Mouse (Mus musculus): Measurements from ENCODE around the gene Ccsap. TPM values are rescaled to one million over a fixed set of nuclear protein-coding genes. Genes with fewer than 3 reads are reported as not detected.

The Ccsap gene
- total RNA-seq (2012; rRNA removed), result 4.4 and 5.0 TPM in 2 replicates
- total RNA-seq (2014; rRNA removed), result 4.2 and 5.4 TPM in 2 replicates
- polyA plus RNA-seq (2012; ENCODE audit: insufficient read length, low read depth), result 5.2 and 6.2 TPM in 2 replicates

- H3K27ac ChIP-seq (ENCODE audit: insufficient read depth, low read depth), result peak within 1 kb of the TSS; percentile 33
- H3K9me3 ChIP-seq (replicated peaks; ENCODE audit: low read length), result peaks cover 4% of the 10 kb centered on the region
- H3K9ac ChIP-seq (ENCODE audit: insufficient read depth, low read depth), result peak within 1 kb of the TSS; percentile 56
- peaks cover 42% of the 10 kb centered on the region for H3K27me3 ChIP-seq (replicated peaks)
- in situ Hi-C loops (cut with MboI; ENCODE audit: low pct_ligation_motif_present, low pct_unique_long_range_greater_than_20kb, low sequenced_read_pairs), result no loop called here
- H3K4me1 ChIP-seq (ENCODE audit: control insufficient read depth in 1 of 2, insufficient read depth in 2 of 2), result peaks cover 4 to 15% of the 10 kb centered on the region in 2 experiments
- TF ChIP-seq RCOR1 (conservative IDR thresholded peaks at IDR 0.05; ENCODE audit: low read depth, low read length), result no peak
- TF ChIP-seq IRF4 (IDR thresholded peaks at IDR 0.05; ENCODE audit: low read depth, low read length), result 0 out of 2 replicates have a peak, but pooled peaks have one; percentile 4
- dilution Hi-C loops (cut with MboI; ENCODE audit: extremely low pct_ligation_motif_present, extremely low pct_unique_long_range_greater_than_20kb, low sequenced_read_pairs), result no loop called here
- DNase-seq (ENCODE audit: extremely low read depth), result no peak
- peak within 1 kb of the TSS; percentile 85 to 94 (median 88) for H3K4me3 ChIP-seq (replicated peaks in 1 of 3; ENCODE audit: low read depth in 2 of 3, low read length in 2 of 3, poor library complexity in 1 of 3)
- peaks cover 4% of the 10 kb centered on the region for H3K79me2 ChIP-seq (replicated peaks; ENCODE audit: control insufficient read depth, extremely low read depth, insufficient read depth, poor library complexity, severe bottlenecking)
- H3K4me2 ChIP-seq (ENCODE audit: insufficient read depth, low read depth, poor library complexity, severe bottlenecking), result peak within 1 kb of the TSS; percentile 93
- peaks cover 0 to 4% of the 10 kb centered on the region in 2 experiments for H3K36me3 ChIP-seq (replicated peaks in 1 of 2; ENCODE audit: control insufficient read depth in 1 of 2, insufficient read depth in 1 of 2, low read length in 1 of 2)
Observed at GRCm38 (mm10) chr8:123859648-123860259, at the start of gene Ccsap. Ccsap (minus strand) TSS chr8:123860209.

- in situ Hi-C loops (cut with MboI; ENCODE audit: low pct_ligation_motif_present, low pct_unique_long_range_greater_than_20kb, low sequenced_read_pairs) (no loop called here), dilution Hi-C loops (cut with MboI; ENCODE audit: extremely low pct_ligation_motif_present, extremely low pct_unique_long_range_greater_than_20kb, low sequenced_read_pairs) (no loop called here)
- H3K27me3 ChIP-seq (replicated peaks), result no peaks in the 10 kb centered on the region
- no peak overlapping the region for H3K4me3 ChIP-seq (replicated peaks in 1 of 3; ENCODE audit: low read depth in 2 of 3, low read length in 2 of 3, poor library complexity in 1 of 3)
- DNase-seq (ENCODE audit: extremely low read depth), result no peak
- H3K9ac ChIP-seq (ENCODE audit: insufficient read depth, low read depth), result no peak overlapping the region
- TF ChIP-seq MAFK (IDR thresholded peaks at IDR 0.05; ENCODE audit: insufficient replicate concordance, low read length) (no peak), NRF1 (IDR thresholded peaks at IDR 0.05; ENCODE audit: low read depth, low read length) (no peak), TCF12 (IDR thresholded peaks at IDR 0.05; ENCODE audit: low read depth, low read length) (no peak), MYC (IDR thresholded peaks at IDR 0.05; ENCODE audit: low read depth, low read length) (no peak), MEF2A (IDR thresholded peaks at IDR 0.05; ENCODE audit: borderline replicate concordance, low read depth, low read length) (no peak), E2F4 (IDR thresholded peaks at IDR 0.05; ENCODE audit: insufficient replicate concordance, low read depth, low read length) (no peak), RCOR1 (conservative IDR thresholded peaks at IDR 0.05; ENCODE audit: low read depth, low read length) (no peak), CTCF (conservative IDR thresholded peaks at IDR 0.05 in 1 of 2, IDR thresholded peaks at IDR 0.05 in 1 of 2; ENCODE audit: low read depth in 2 of 2, low read length in 2 of 2) (no peak), MXI1 (IDR thresholded peaks at IDR 0.05; ENCODE audit: low read depth, low read length) (no peak), PAX5 (IDR thresholded peaks at IDR 0.05; ENCODE audit: low read length) (no peak), ETS1 (conservative IDR thresholded peaks at IDR 0.05; ENCODE audit: low read depth, low read length) (no peak), KAT2A (IDR thresholded peaks at IDR 0.05; ENCODE audit: insufficient replicate concordance, low read length) (no peak), ELF1 (IDR thresholded peaks at IDR 0.05; ENCODE audit: low read depth, low read length) (no peak), ZMIZ1 (IDR thresholded peaks at IDR 0.05; ENCODE audit: low read depth, low read length) (no peak), USF1 (IDR thresholded peaks at IDR 0.05; ENCODE audit: low read depth, low read length) (no peak), GABPA (IDR thresholded peaks at IDR 0.05; ENCODE audit: insufficient replicate concordance, low read depth, low read length) (no peak), CHD1 (IDR thresholded peaks at IDR 0.05; ENCODE audit: low read depth, low read length) (no peak), NELFE (IDR thresholded peaks at IDR 0.05; ENCODE audit: low read depth, low read length) (no peak)
- no peaks in the 10 kb centered on the region for H3K79me2 ChIP-seq (replicated peaks; ENCODE audit: control insufficient read depth, extremely low read depth, insufficient read depth, poor library complexity, severe bottlenecking)
- H3K27ac ChIP-seq (ENCODE audit: insufficient read depth, low read depth), result no peak overlapping the region
- peaks cover 61 to 90% of the 10 kb centered on the region in 2 experiments for H3K36me3 ChIP-seq (replicated peaks in 1 of 2; ENCODE audit: control insufficient read depth in 1 of 2, insufficient read depth in 1 of 2, low read length in 1 of 2)
- no peaks in the 10 kb centered on the region for H3K4me1 ChIP-seq (ENCODE audit: control insufficient read depth in 1 of 2, insufficient read depth in 2 of 2)
- H3K9me3 ChIP-seq (replicated peaks; ENCODE audit: low read length), result no peaks in the 10 kb centered on the region
- no peak overlapping the region for H3K4me2 ChIP-seq (ENCODE audit: insufficient read depth, low read depth, poor library complexity, severe bottlenecking)
Observed at GRCm38 (mm10) chr8:123907604-123908003, 47.6 kb upstream of the Ccsap start.
